Mouse (Mus musculus) bone marrow macrophage, adult 2 months (primary cell): Measurements from ENCODE around the gene Vps4b.
"Not testable (repeated sequence)": the region's sequence is repeated elsewhere in the genome, so short reads cannot be mapped to it uniquely, and the experiment has no call there.

Source experiments
- CTCF ChIP-seq: IDR thresholded peaks from 2 replicates; pipeline ENCODE4 v1.5.1; 2012; ENCODE audit warnings: low read depth, mild to moderate bottlenecking, low read length, moderate library complexity
- POLR2A ChIP-seq: IDR thresholded peaks from 2 replicates; pipeline ENCODE4 v1.6.1; 2012; ENCODE audit warnings: mild to moderate bottlenecking, low read depth, low read length, borderline replicate concordance

- TF ChIP-seq POLR2A, CTCF: not testable (repeated sequence)
These were observed 78.8 kb downstream of the Vps4b start for GRCm38 (mm10) chr1:106717736-106718135.
